In the genomic region with DNA sequence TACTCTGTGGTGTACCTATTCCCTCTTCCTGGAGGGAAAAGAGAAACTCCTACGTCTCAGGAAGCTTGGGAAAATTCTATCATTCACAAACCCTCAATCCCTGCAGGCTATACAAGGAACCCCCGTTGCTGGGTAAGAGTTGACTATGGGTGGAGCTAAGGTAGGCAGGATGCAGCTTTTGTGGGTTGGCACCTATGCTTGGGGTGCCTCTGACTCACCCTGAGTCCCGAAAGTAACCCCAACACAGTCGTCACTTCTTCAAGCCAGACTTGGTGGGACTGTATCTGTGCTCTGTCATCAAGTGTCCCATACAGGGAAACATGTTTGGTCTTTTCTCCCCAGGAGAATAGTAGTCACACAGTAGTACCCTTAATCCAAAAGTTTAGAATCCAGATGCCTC, we compare ENCODE assay signal across 13 mouse cellular contexts.
"Had no signal": no experiment of that assay in that cellular context is flagged by ENCODE, and none has a peak within 500 bp of the region (broad histone marks: within the 10 kb centered on the region; RNA-seq: fewer than 3 reads in every experiment).

No protein-coding gene starts in this region.

- H3K27me3 ChIP-seq: kidney, embryonic 15.5 days; limb, embryonic 12.5 days; liver, embryonic 13.5 days; lung, embryonic 15.5 days; neural tube, embryonic 12.5 days; stomach, embryonic 15.5 days had no signal

- H3K9me3 ChIP-seq: kidney, embryonic 15.5 days; limb, embryonic 12.5 days; liver, embryonic 13.5 days; lung, embryonic 15.5 days; midbrain, embryonic 13.5 days; neural tube, embryonic 12.5 days; stomach, embryonic 15.5 days had no signal

- H3K4me1 ChIP-seq: kidney, embryonic 15.5 days; liver, embryonic 13.5 days had no signal

- H3K4me2 ChIP-seq: kidney, embryonic 15.5 days; limb, embryonic 12.5 days; liver, embryonic 13.5 days; lung, embryonic 15.5 days; midbrain, embryonic 13.5 days; neural tube, embryonic 12.5 days; stomach, embryonic 15.5 days had no signal

- H3K27ac ChIP-seq: kidney, embryonic 15.5 days; limb, embryonic 12.5 days; liver, embryonic 13.5 days; lung, embryonic 15.5 days; midbrain, embryonic 13.5 days; neural tube, embryonic 12.5 days; stomach, embryonic 15.5 days had no signal

- DNase-seq: kidney, adult 2 months; kidney, postnatal 36 days; liver; liver, embryonic 13.5 days; liver, postnatal 0 days; spleen, adult 18-20 months; thymus, postnatal 36 days had no signal

- H3K4me3 ChIP-seq: kidney, embryonic 15.5 days; limb, embryonic 12.5 days; liver, embryonic 13.5 days; lung, embryonic 15.5 days; midbrain, embryonic 13.5 days; neural tube, embryonic 12.5 days; stomach, embryonic 15.5 days had no signal

- H3K36me3 ChIP-seq: midbrain, embryonic 13.5 days; neural tube, embryonic 12.5 days had no signal

- H3K9ac ChIP-seq: kidney, embryonic 15.5 days; limb, embryonic 12.5 days; liver, embryonic 13.5 days; liver, postnatal 0 days; lung, embryonic 15.5 days; midbrain, embryonic 13.5 days; neural tube, embryonic 12.5 days; stomach, embryonic 15.5 days had no signal
